Mouse (Mus musculus) heart, postnatal 14 days (tissue): ENCODE results near the gene Cnot2. TPM values are rescaled to one million over a fixed set of nuclear protein-coding genes. Genes with fewer than 3 reads are reported as not detected.
"Not testable (repeated sequence)": the region's sequence is repeated elsewhere in the genome, so short reads cannot be mapped to it uniquely, and the experiment has no call there.

Source experiments
- DNase-seq, 2 experiments: peaks; one replicate each; pipeline ENCODE4 v3.0.0; 2021 to 2022
- intact Hi-C: fragments of 180-260 bp; cut with DNase I; formaldehyde crosslinking; loops from one replicate; pipeline ENCODE4 v1.15.1; 2025
- long read RNA-seq, 2 experiments: library from polyadenylated mRNA; stranded (forward); transcript quantifications; one replicate each; pipeline ENCODE4 v2.0.0; 2021
- total RNA-seq, 2 experiments: library from RNA; stranded (reverse); gene quantifications; 2 replicates each; pipeline ENCODE4 v1.2.3; 2021

Gene Cnot2
- 10 to 100 TPM; 49.1 to 51.7 TPM for total RNA-seq
- long read RNA-seq, experiment 1, transcript Cnot2-213 (16 exons, 2,120 nt), result minor isoform, 5 of 68 reads
- long read RNA-seq, experiment 1, transcript Cnot2-203 (16 exons, 2,800 nt), result major isoform, 20 of 68 reads
- long read RNA-seq, experiment 1, partial matches to known transcripts, result 7 of 68 reads
- long read RNA-seq, experiment 1, other reads (novel, unspliced or antisense), result 32 of 68 reads
- long read RNA-seq, experiment 2, transcript Cnot2-203 (16 exons, 2,800 nt), result major isoform, 30 of 76 reads
- long read RNA-seq, experiment 2, transcript Cnot2-210 (15 exons, 2,693 nt), result minor isoform, 8 of 76 reads
- long read RNA-seq, experiment 2, partial matches to known transcripts, result 3 of 76 reads
- long read RNA-seq, experiment 2, other reads (novel, unspliced or antisense), result 31 of 76 reads

- intact Hi-C loops, result loop anchor here (5.0 kb wide), 4 partner anchors 49 to 256 kb away; no protein-coding TSS in a partner anchor
- DNase-seq, result peak; percentile 92 to 95
Measured at GRCm38 (mm10) chr10:116581369-116581718, at the start of gene Cnot2. TSS of gene Cnot2 (minus strand) at chr10:116581511.

- no peak for DNase-seq
- intact Hi-C loops, result no loop called here
Measured at GRCm38 (mm10) chr10:116628926-116629325, 47.6 kb upstream of the Cnot2 start.

GRCm38 (mm10) chr10:116626009-116626408 is 44.7 kb upstream of the Cnot2 start:
- intact Hi-C loops, result no loop called here
- no peak for DNase-seq

GRCm38 (mm10) chr10:116613250-116613649 is 31.9 kb upstream of the Cnot2 start:
- DNase-seq, intact Hi-C loops: not testable (repeated sequence)

GRCm38 (mm10) chr10:116604905-116605162 is 23.5 kb upstream of the Cnot2 start:
- intact Hi-C loops, result no loop called here
- no peak for DNase-seq

GRCm38 (mm10) chr10:116604081-116604904 is 23.0 kb upstream of the Cnot2 start:
- no peak for DNase-seq

GRCm38 (mm10) chr10:116599056-116599850 is 17.9 kb upstream of the Cnot2 start:
- intact Hi-C loops, result no loop called here
- DNase-seq, result no peak

More at GRCm38 (mm10) chr10:116604081-116604904, 23.0 kb upstream of the Cnot2 start:
- intact Hi-C loops, result no loop called here

- intact Hi-C loops, result loop anchor here (5.0 kb wide), 4 partner anchors 50 to 255 kb away; no protein-coding TSS in a partner anchor
- peak; percentile 11 to 25 for DNase-seq
Measured at GRCm38 (mm10) chr10:116582738-116583137, 1.4 kb upstream of the Cnot2 start.

GRCm38 (mm10) chr10:116581719-116582481 is 589 bp upstream of the Cnot2 start:
- DNase-seq, result peak; percentile 60 to 72
- intact Hi-C loops, result loop anchor here (5.0 kb wide), 4 partner anchors 50 to 255 kb away; no protein-coding TSS in a partner anchor

GRCm38 (mm10) chr10:116580591-116581358 is 536 bp downstream of the Cnot2 start:
- intact Hi-C loops, result loop anchor here (5.0 kb wide), 4 partner anchors 48 to 257 kb away; no protein-coding TSS in a partner anchor
- DNase-seq, result peak; percentile 50 to 61

GRCm38 (mm10) chr10:116579478-116579877 is 1.8 kb downstream of the Cnot2 start:
- DNase-seq, result no peak
- intact Hi-C loops, result no loop called here

GRCm38 (mm10) chr10:116578375-116578774 is 2.9 kb downstream of the Cnot2 start:
- DNase-seq, result no peak
- intact Hi-C loops, result no loop called here

- intact Hi-C loops, result no loop called here
- no peak for DNase-seq
Measured at GRCm38 (mm10) chr10:116577181-116577580, 4.1 kb downstream of the Cnot2 start.

- intact Hi-C loops, DNase-seq: not testable (repeated sequence)
Measured at GRCm38 (mm10) chr10:116576071-116576470, 5.2 kb downstream of the Cnot2 start.

GRCm38 (mm10) chr10:116570526-116570925 is 10.8 kb downstream of the Cnot2 start:
- intact Hi-C loops, result no loop called here
- DNase-seq, result no peak

GRCm38 (mm10) chr10:116568539-116568938 is 12.8 kb downstream of the Cnot2 start:
- intact Hi-C loops, result no loop called here
- no peak for DNase-seq

- DNase-seq, result peak; percentile 33 to 34
Measured at GRCm38 (mm10) chr10:116567491-116568405, 13.6 kb downstream of the Cnot2 start.

GRCm38 (mm10) chr10:116566492-116566891 is 14.8 kb downstream of the Cnot2 start:
- DNase-seq, intact Hi-C loops: not testable (repeated sequence)

More at GRCm38 (mm10) chr10:116567491-116568405, 13.6 kb downstream of the Cnot2 start:
- intact Hi-C loops, result no loop called here
